Mouse (Mus musculus) kidney, embryonic 14.5 days (tissue): Measurements from ENCODE around the gene Nrip3. TPM values are rescaled to one million over a fixed set of nuclear protein-coding genes. Genes with fewer than 3 reads are reported as not detected.

Source experiments
- ATAC-seq: fragments of 200-750 bp; cut with Nextera tagmentation; 2 replicates; pipeline ENCODE4 v1.8.0; 2017; ENCODE audit warnings: moderate number of reproducible peaks, mild to moderate bottlenecking, moderate TSS enrichment, moderate library complexity; ENCODE audit not compliant: low FRiP score, low TSS enrichment
- H3K27ac ChIP-seq: fragments of 300-500 bp; sonication (generic); 2 replicates; pipeline ENCODE4 v1.5.1; 2014; ENCODE audit warnings: low read depth, mild to moderate bottlenecking, low read length, moderate library complexity, mixed read lengths
- H3K27me3 ChIP-seq: fragments of 300-500 bp; sonication (generic); 2 replicates; pipeline ENCODE4 v1.6.1; 2014; ENCODE audit warnings: mild to moderate bottlenecking, low read length; ENCODE audit not compliant: control insufficient read depth, insufficient read depth
- H3K36me3 ChIP-seq: fragments of 300-500 bp; sonication (generic); 2 replicates; pipeline ENCODE4 v1.6.1; 2014; ENCODE audit warnings: low read length, mixed read lengths; ENCODE audit not compliant: control insufficient read depth, insufficient read depth
- H3K4me1 ChIP-seq: fragments of 300-500 bp; sonication (generic); 2 replicates; pipeline ENCODE4 v1.6.1; 2014; ENCODE audit warnings: low read length, mixed read lengths; ENCODE audit not compliant: control insufficient read depth, insufficient read depth
- H3K4me2 ChIP-seq: fragments of 300-500 bp; sonication (generic); replicated peaks from 2 replicates; pipeline ENCODE4 v1.6.1; 2014; ENCODE audit warnings: low read depth, mild to moderate bottlenecking, low read length
- H3K4me3 ChIP-seq: fragments of 300-500 bp; sonication (generic); 2 replicates; pipeline ENCODE4 v1.5.1; 2014; ENCODE audit warnings: mild to moderate bottlenecking, low read length
- H3K9ac ChIP-seq: fragments of 300-500 bp; sonication (generic); 2 replicates; pipeline ENCODE4 v1.6.1; 2014; ENCODE audit warnings: low read depth, mild to moderate bottlenecking, low read length, moderate library complexity
- H3K9me3 ChIP-seq: fragments of 300-500 bp; sonication (generic); 2 replicates; pipeline ENCODE4 v1.6.1; 2016; ENCODE audit warnings: low read length; ENCODE audit not compliant: control insufficient read depth
- whole genome bisulfite sequencing: fragments of 180-500 bp; shearing (Covaris S2); extraction: QIAGEN DNeasy Blood & Tissue Kit; methylation state at CpG from one replicate; pipeline ENCODE4 v1.1.7; 2014; 5-methylcytosine and 5-hydroxymethylcytosine counted together
- polyA plus RNA-seq: library from polyadenylated mRNA; unstranded; fragments of >200 nt; fragmentation: Nextera tagmentation; extraction: Ambion mirVana; gene quantifications from 2 replicates; pipeline ENCODE4 v1.2.1, GENCODE M21; 2014

Nrip3 gene
- polyA plus RNA-seq, 1 experiment from 2014 or later = 0.80 TPM

GRCm38 (mm10) chr7:109723697-109724096, 58.1 kb downstream of the Nrip3 start, which contains the start of gene BC051019:
Gene BC051019, minus strand, starts transcription at chr7:109723850.
- WGBS = 95% methylated on average over 5 of the region's 5 CpGs
- ATAC-seq = no peak
- H3K36me3 ChIP-seq = no peaks in the 10 kb centered on the region

GRCm38 (mm10) chr7:109723114-109723513, 58.7 kb downstream of the Nrip3 start:
- Histone ChIP-seq H3K27me3 (no peaks in the 10 kb centered on the region), H3K4me1 (no peaks in the 10 kb centered on the region), H3K27ac (no peak overlapping the region), H3K9ac (no peak overlapping the region), H3K9me3 (no peaks in the 10 kb centered on the region), H3K4me3 (no peak overlapping the region), H3K4me2 (no peak overlapping the region), H3K36me3 (no peaks in the 10 kb centered on the region)
- whole genome bisulfite sequencing = 95% methylated on average over 8 of the region's 8 CpGs
- no peak for ATAC-seq

More at GRCm38 (mm10) chr7:109723697-109724096, 58.1 kb downstream of the Nrip3 start, which contains the start of gene BC051019:
- Histone ChIP-seq H3K4me1 (no peaks in the 10 kb centered on the region), H3K9me3 (no peaks in the 10 kb centered on the region), H3K4me3 (no peak within 1 kb of the TSS), H3K27me3 (no peaks in the 10 kb centered on the region), H3K9ac (no peak within 1 kb of the TSS), H3K27ac (no peak within 1 kb of the TSS), H3K4me2 (no peak within 1 kb of the TSS)

- H3K9ac ChIP-seq = no peak overlapping the region
- no peak for ATAC-seq
- no peak overlapping the region for H3K4me2 ChIP-seq
- no peaks in the 10 kb centered on the region for H3K9me3 ChIP-seq
- no peak overlapping the region for H3K4me3 ChIP-seq
- H3K27me3 ChIP-seq = no peaks in the 10 kb centered on the region
- H3K36me3 ChIP-seq = no peaks in the 10 kb centered on the region
- WGBS = 93% methylated on average over 2 of the region's 2 CpGs
- no peak overlapping the region for H3K27ac ChIP-seq
- H3K4me1 ChIP-seq = no peaks in the 10 kb centered on the region
These were observed 59.2 kb downstream of the Nrip3 start for GRCm38 (mm10) chr7:109722618-109723017.

GRCm38 (mm10) chr7:109719286-109719685, 62.5 kb downstream of the Nrip3 start:
- WGBS = 64% methylated on average over 9 of the region's 9 CpGs
- Histone ChIP-seq H3K4me2 (no peak overlapping the region), H3K36me3 (no peaks in the 10 kb centered on the region), H3K4me1 (no peaks in the 10 kb centered on the region), H3K27me3 (no peaks in the 10 kb centered on the region), H3K9me3 (no peaks in the 10 kb centered on the region), H3K27ac (no peak overlapping the region), H3K9ac (no peak overlapping the region), H3K4me3 (no peak overlapping the region)
- no peak for ATAC-seq

- peaks cover under 1% of the 10 kb centered on the region; the same call in 1 of the 2 replicates for H3K4me1 ChIP-seq
- 90% methylated on average over 2 of the region's 2 CpGs for WGBS
- H3K4me2 ChIP-seq = no peak overlapping the region
- H3K9ac ChIP-seq = no peak overlapping the region
- H3K27ac ChIP-seq = no peak overlapping the region
- no peaks in the 10 kb centered on the region for H3K9me3 ChIP-seq
- no peak for ATAC-seq
- H3K27me3 ChIP-seq = no peaks in the 10 kb centered on the region
- no peak overlapping the region for H3K4me3 ChIP-seq
- H3K36me3 ChIP-seq = peaks cover 19% of the 10 kb centered on the region; the same call in 1 of the 2 replicates
These were observed 68.3 kb downstream of the Nrip3 start for GRCm38 (mm10) chr7:109713434-109713982.

GRCm38 (mm10) chr7:109712198-109712597, 69.6 kb downstream of the Nrip3 start:
- 77% methylated on average over 7 of the region's 7 CpGs for WGBS
- Histone ChIP-seq H3K4me3 (no peak overlapping the region), H3K9ac (no peak overlapping the region), H3K4me1 (peaks cover 5% of the 10 kb centered on the region; the same call in 1 of the 2 replicates), H3K4me2 (no peak overlapping the region), H3K36me3 (peaks cover 19% of the 10 kb centered on the region; the same call in 1 of the 2 replicates), H3K27ac (no peak overlapping the region), H3K9me3 (no peaks in the 10 kb centered on the region), H3K27me3 (no peaks in the 10 kb centered on the region)
- ATAC-seq = no peak

- H3K27me3 ChIP-seq = no peaks in the 10 kb centered on the region
- no peak overlapping the region for H3K9ac ChIP-seq
- H3K4me1 ChIP-seq = peaks cover 5% of the 10 kb centered on the region; the same call in 1 of the 2 replicates
- H3K4me3 ChIP-seq = no peak overlapping the region
- H3K4me2 ChIP-seq = no peak overlapping the region
- H3K36me3 ChIP-seq = peaks cover 19% of the 10 kb centered on the region; the same call in 1 of the 2 replicates
- 79% methylated on average over 1 of the region's 1 CpGs for WGBS
- H3K27ac ChIP-seq = no peak overlapping the region
- no peaks in the 10 kb centered on the region for H3K9me3 ChIP-seq
- ATAC-seq = no peak
These were observed 71.8 kb downstream of the Nrip3 start for GRCm38 (mm10) chr7:109710069-109710468.

GRCm38 (mm10) chr7:109708961-109709382, 72.9 kb downstream of the Nrip3 start:
- ATAC-seq = peak; percentile 54; the same call in 1 of the 2 replicates
- H3K27ac ChIP-seq = peak overlapping the region; percentile 53; the same call in 1 of the 2 replicates
- H3K9ac ChIP-seq = no peak overlapping the region
- no peaks in the 10 kb centered on the region for H3K27me3 ChIP-seq
- H3K4me3 ChIP-seq = no peak overlapping the region
- peaks cover 19% of the 10 kb centered on the region; the same call in 1 of the 2 replicates for H3K36me3 ChIP-seq
- no peaks in the 10 kb centered on the region for H3K9me3 ChIP-seq
- 50% methylated on average over 3 of the region's 3 CpGs for WGBS
- H3K4me2 ChIP-seq = no peak overlapping the region
- peaks cover 9% of the 10 kb centered on the region for H3K4me1 ChIP-seq
